Mouse (Mus musculus): Measurements from ENCODE around the gene Ncapd2.

The Ncapd2 gene

GRCm38 (mm10) chr6:125146148-125146547 lies 45.4 kb downstream of the Ncapd2 start:
- DNase-seq: no peak

- no peak for DNase-seq
Measured at GRCm38 (mm10) chr6:125145479-125145951, 46.0 kb downstream of the Ncapd2 start.

GRCm38 (mm10) chr6:125145001-125145400 lies 46.5 kb downstream of the Ncapd2 start, which contains the start of gene Iffo1:
Gene Iffo1 (plus strand): TSS chr6:125145241.
- peak; percentile 76 to 79 for DNase-seq

GRCm38 (mm10) chr6:125143904-125144303 lies 47.6 kb downstream of the Ncapd2 start:
- DNase-seq: no peak

- DNase-seq: no peak
Measured at GRCm38 (mm10) chr6:125143128-125143527, 48.4 kb downstream of the Ncapd2 start.

- DNase-seq: no peak
Measured at GRCm38 (mm10) chr6:125142436-125142835, 49.1 kb downstream of the Ncapd2 start.

- no peak for DNase-seq
Measured at GRCm38 (mm10) chr6:125139747-125140146, 51.8 kb downstream of the Ncapd2 start.

GRCm38 (mm10) chr6:125137002-125137671 lies 54.4 kb downstream of the Ncapd2 start:
- peak; percentile 68 to 74 for DNase-seq

GRCm38 (mm10) chr6:125132470-125132869 lies 59.0 kb downstream of the Ncapd2 start:
- DNase-seq: no peak

- peak; percentile 91 to 93 for DNase-seq
Measured at GRCm38 (mm10) chr6:125131302-125132156, 60.0 kb downstream of the Ncapd2 start, which contains the start of gene Nop2. Gene Nop2 (plus strand): TSS chr6:125131909.

GRCm38 (mm10) chr6:125129710-125130402 lies 61.6 kb downstream of the Ncapd2 start:
- DNase-seq: no peak

GRCm38 (mm10) chr6:125128724-125129123 lies 62.8 kb downstream of the Ncapd2 start:
- no peak for DNase-seq

- no peak for DNase-seq
Measured at GRCm38 (mm10) chr6:125119387-125119786, 72.1 kb downstream of the Ncapd2 start.

Measured in B cell, adult 2 months (primary cell).